Mouse (Mus musculus): Measurements from ENCODE around the gene Rbm33.

Gene Rbm33

DNA sequence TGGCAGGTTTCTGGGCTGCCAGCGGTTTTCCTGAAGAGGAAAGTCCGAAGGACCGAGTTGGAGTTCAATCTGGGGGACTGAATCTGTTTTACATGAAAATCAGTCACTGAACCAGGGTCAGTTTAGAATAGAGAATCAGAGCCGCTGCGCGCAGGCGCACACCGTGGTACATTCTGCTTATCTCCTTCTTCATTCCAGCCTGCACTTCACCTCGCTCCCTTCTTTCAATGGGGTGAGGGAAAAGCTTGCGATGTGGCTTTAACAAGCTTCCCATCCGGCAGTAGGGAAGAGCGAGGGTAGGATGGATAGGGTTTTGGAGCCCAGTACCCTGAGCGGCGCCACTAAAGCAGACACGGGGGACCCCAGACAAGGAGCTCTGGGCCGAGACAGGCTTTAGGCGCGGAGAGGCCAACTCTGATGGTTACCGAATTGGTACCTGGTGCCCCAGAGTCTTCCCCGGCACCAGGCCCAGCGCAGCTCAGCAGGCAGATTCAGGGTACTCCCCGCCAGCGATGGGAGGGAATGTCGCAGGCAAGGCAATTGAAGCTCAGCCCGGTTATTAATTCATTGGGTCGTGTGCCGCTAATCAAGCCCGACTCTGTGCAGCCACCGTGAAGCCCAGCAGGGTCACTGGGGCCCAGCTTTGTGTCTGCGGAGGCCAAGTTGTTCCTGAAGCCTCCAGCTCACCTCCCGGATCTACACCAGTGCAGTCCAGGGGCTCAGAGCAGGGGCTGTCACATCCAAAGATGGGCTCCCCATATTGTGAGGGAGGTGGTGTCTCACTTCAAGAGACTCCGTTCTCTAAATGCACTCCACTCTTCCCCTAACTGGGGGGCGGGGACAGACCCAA is 146.0 kb downstream of the Rbm33 start:
- no peak for DNase-seq (ENCODE audit: low read depth, low spot score)

GRCm38 (mm10) chr5:28463656-28464055 is 146.7 kb downstream of the Rbm33 start:
- DNase-seq (ENCODE audit: low read depth, low spot score): no peak

DNA sequence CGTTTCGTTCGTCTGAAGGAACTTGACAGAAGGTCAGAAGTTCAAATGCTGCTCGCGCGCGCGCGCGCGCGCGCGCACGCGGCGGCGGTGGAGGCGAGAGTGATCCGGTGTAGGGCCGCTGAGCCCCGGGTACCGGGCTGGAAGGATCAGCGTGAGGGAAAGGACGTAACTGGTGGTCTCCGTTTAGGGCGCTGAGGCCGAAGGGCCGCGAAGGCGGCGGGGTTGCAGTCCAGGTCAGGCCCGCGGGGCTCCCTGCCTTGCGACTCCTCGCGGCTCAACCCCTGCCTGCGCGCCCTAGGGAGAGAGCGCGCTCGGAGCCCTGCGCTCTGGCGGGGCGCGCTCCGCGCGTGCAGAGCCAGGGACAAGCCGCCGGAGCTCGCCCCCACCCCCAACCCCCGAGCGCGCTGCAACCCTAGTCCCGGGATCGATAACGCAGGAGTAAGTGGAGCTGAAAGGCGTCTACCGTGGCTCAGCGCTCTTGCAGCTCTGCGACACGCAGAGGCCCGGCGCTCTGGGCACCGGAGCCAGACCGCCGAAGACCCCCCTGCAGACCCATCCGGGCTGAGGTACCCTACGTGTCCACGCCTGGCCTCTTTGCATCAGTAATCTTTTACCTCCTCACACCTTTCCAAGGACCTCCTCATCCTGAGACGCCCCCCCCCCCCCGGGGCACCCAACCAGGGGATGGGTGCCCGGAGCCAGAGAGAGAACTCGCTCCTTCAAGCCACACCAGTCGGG is 147.6 kb downstream of the Rbm33 start:
- no peak for DNase-seq (ENCODE audit: low read depth, low spot score)

DNA sequence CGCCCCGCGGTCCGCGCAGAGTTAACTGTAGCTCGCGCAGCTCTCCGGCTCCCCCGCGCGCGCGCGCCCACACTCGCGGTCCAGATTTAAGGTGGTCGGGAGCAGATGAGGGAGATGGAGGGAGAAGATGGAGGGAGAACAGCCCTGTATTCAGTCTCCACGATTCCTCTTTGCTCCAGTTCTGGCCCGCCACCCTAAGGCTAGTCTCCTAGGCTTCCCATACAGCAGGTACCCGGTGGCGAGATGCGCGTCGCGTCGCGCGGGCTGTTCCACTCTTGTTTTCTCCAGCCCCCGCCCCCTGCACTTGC is 148.1 kb downstream of the Rbm33 start:
- no peak for DNase-seq (ENCODE audit: low read depth, low spot score)

DNA sequence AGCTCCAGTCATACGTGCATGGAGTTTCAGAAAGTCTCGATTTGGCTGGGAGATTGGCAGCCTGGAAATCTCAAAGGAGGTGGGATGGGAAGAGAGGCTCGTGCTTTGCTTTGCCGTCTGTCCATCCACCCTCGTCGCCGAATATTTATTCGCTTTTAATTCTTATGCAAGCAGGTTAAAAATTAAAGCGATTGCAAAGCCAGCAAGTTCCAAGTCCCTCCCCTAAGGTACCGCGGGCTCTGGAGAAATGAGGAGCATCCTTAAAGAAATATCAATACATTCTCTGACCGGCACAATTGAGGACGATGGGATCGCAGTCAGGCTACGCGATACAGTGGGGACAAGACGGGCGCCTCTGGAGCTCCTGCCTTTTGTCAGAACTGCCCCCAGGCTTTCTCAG is 148.6 kb downstream of the Rbm33 start:
- DNase-seq (ENCODE audit: low read depth, low spot score): no peak

- DNase-seq (ENCODE audit: low read depth, low spot score): no peak
Measured at GRCm38 (mm10) chr5:28466351-28466750, 149.4 kb downstream of the Rbm33 start.

DNA sequence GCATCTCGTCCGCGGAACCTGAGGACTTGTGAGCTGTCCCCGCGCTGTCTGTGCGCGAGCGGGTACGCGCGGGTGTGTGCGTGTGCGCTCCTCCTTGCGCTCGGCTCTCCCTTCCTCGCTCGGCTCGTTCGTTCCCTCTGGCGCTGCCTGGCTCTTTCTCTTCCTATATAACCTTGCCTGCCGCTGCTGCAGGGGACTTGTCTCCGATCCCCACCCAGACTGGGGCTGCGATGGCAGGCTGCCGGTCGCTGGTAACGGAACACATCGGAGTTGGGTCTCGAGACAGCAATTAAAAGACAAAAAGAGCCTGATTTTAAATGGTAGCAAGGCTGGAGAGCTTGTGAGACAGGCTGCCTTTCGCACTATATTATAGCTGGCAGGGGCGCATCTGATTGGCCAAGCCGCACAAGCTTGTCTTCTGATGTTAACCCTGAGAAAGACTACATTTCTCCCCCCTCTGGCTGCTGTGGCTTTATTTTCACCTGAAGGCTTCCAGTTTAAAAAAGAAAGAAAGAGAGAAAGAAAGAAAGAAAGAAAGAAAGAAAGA is 149.9 kb downstream of the Rbm33 start, which contains the start of gene Shh:
Gene Shh (minus strand): TSS at position 497 of the 547 bp plus-strand sequence.
- DNase-seq (ENCODE audit: low read depth, low spot score): no peak

All from embryo, embryonic 11.5 days (tissue).